Mouse (Mus musculus) thymus, adult 2 months (tissue): ENCODE measurements around the gene Dync1i2. TPM values are rescaled to one million over a fixed set of nuclear protein-coding genes. Genes with fewer than 3 reads are reported as not detected.

Source experiments
- DNase-seq: peaks from one replicate; pipeline ENCODE4 v3.0.0; 2021
- H3K27ac ChIP-seq: fragments of 200-500 bp; 2 replicates; pipeline ENCODE4 v1.5.1; 2012; ENCODE audit warnings: low read length, control low read depth; ENCODE audit not compliant: control insufficient read depth, insufficient read depth
- H3K27me3 ChIP-seq: fragments of 200-500 bp; 2 replicates; pipeline ENCODE4 v1.6.1; 2012; ENCODE audit warnings: mild to moderate bottlenecking, low read length, moderate library complexity, mixed read lengths; ENCODE audit not compliant: control insufficient read depth, insufficient read depth
- H3K36me3 ChIP-seq: fragments of 200-500 bp; 2 replicates; pipeline ENCODE4 v1.6.1; 2012; ENCODE audit warnings: mild to moderate bottlenecking, low read length, moderate library complexity; ENCODE audit not compliant: control insufficient read depth, insufficient read depth
- H3K4me1 ChIP-seq: fragments of 200-500 bp; replicated peaks from 2 replicates; pipeline ENCODE4 v1.6.1; 2012; ENCODE audit warnings: low read length; ENCODE audit not compliant: control insufficient read depth, insufficient read depth
- H3K4me3 ChIP-seq: fragments of 200-500 bp; 2 replicates; pipeline ENCODE4 v1.5.1; 2012; ENCODE audit warnings: mild to moderate bottlenecking, low read length, control low read depth, moderate library complexity; ENCODE audit not compliant: control insufficient read depth, insufficient read depth
- CTCF ChIP-seq: fragments of 200-500 bp; IDR thresholded peaks from 2 replicates; pipeline ENCODE4 v1.5.1; 2012; ENCODE audit warnings: mild to moderate bottlenecking, control low read depth, low read length, moderate library complexity, borderline replicate concordance; ENCODE audit not compliant: control insufficient read depth, poor library complexity, insufficient read depth; ENCODE audit errors: extremely low read depth
- POLR2A ChIP-seq: fragments of 200-500 bp; IDR thresholded peaks from 2 replicates; pipeline ENCODE4 v1.6.1; 2012; ENCODE audit warnings: mild to moderate bottlenecking, low read length, control low read depth, moderate library complexity; ENCODE audit not compliant: control insufficient read depth, poor library complexity, insufficient read depth; ENCODE audit errors: extremely low read depth
- WGBS: fragments of 180-500 bp; shearing (Covaris S2); methylation state at CpG from one replicate; pipeline ENCODE4 v1.1.7; 2018; 5-methylcytosine and 5-hydroxymethylcytosine counted together
- polyA plus RNA-seq: library from polyadenylated mRNA; depleted of rRNA; stranded (reverse); fragments of >200 nt; gene quantifications from 2 replicates; pipeline ENCODE4 v1.2.3, GENCODE M21; 2012; rRNA removed

Gene Dync1i2
- 22.8 and 26.2 TPM in 2 replicates for polyA plus RNA-seq

- peaks cover 6% of the 10 kb centered on the region; the same call in 1 of the 2 replicates for H3K36me3 ChIP-seq
- WGBS = under 1% methylated on average over 57 of the region's 57 CpGs
- peak; percentile 88 for DNase-seq
- H3K27ac ChIP-seq = no peak within 1 kb of the TSS
- TF ChIP-seq POLR2A (0 out of 2 replicates have a peak, but pooled peaks have one; percentile 40), CTCF (0 out of 2 replicates have a peak, but pooled peaks have one; percentile 54)
- H3K27me3 ChIP-seq = no peaks in the 10 kb centered on the region
- H3K4me3 ChIP-seq = peak within 1 kb of the TSS; percentile 94
- H3K4me1 ChIP-seq = no peaks in the 10 kb centered on the region
Measured at GRCm38 (mm10) chr2:71211591-71212359, at the start of gene Dync1i2. Gene Dync1i2 (plus strand): TSS chr2:71211706.

- H3K4me1 ChIP-seq = peaks cover 7% of the 10 kb centered on the region
- H3K27me3 ChIP-seq = no peaks in the 10 kb centered on the region
- no peaks in the 10 kb centered on the region for H3K36me3 ChIP-seq
- WGBS = 87% methylated on average over 25 of the region's 25 CpGs
- H3K4me3 ChIP-seq = no peak overlapping the region
- no peak overlapping the region for H3K27ac ChIP-seq
- no peak for TF ChIP-seq POLR2A
- no peak for TF ChIP-seq CTCF
- DNase-seq = no peak
Measured at GRCm38 (mm10) chr2:71162831-71163621, 48.5 kb upstream of the Dync1i2 start.

GRCm38 (mm10) chr2:71167211-71167610 lies 44.3 kb upstream of the Dync1i2 start:
- TF ChIP-seq CTCF (no peak), POLR2A (no peak)
- no peaks in the 10 kb centered on the region for H3K27me3 ChIP-seq
- no peaks in the 10 kb centered on the region for H3K4me1 ChIP-seq
- DNase-seq = no peak
- WGBS = 88% methylated on average over 4 of the region's 4 CpGs
- no peaks in the 10 kb centered on the region for H3K36me3 ChIP-seq
- no peak overlapping the region for H3K27ac ChIP-seq
- no peak overlapping the region for H3K4me3 ChIP-seq

- DNase-seq = no peak
- Histone ChIP-seq H3K4me1 (no peaks in the 10 kb centered on the region), H3K27me3 (no peaks in the 10 kb centered on the region), H3K36me3 (no peaks in the 10 kb centered on the region), H3K27ac (no peak overlapping the region), H3K4me3 (no peak overlapping the region)
- TF ChIP-seq POLR2A (no peak), CTCF (no peak)
- 80% methylated on average over 10 of the region's 10 CpGs for WGBS
Measured at GRCm38 (mm10) chr2:71168461-71169021, 43.0 kb upstream of the Dync1i2 start.

GRCm38 (mm10) chr2:71173031-71173430 lies 38.5 kb upstream of the Dync1i2 start:
- Histone ChIP-seq H3K36me3 (no peaks in the 10 kb centered on the region), H3K4me3 (no peak overlapping the region), H3K27ac (no peak overlapping the region), H3K4me1 (no peaks in the 10 kb centered on the region; the same call in 1 of the 2 replicates), H3K27me3 (no peaks in the 10 kb centered on the region)
- DNase-seq = no peak
- TF ChIP-seq POLR2A (no peak), CTCF (no peak)
- WGBS = 91% methylated on average over 3 of the region's 3 CpGs
